Mouse (Mus musculus) MN1 (cell line): ENCODE results near the gene Nabp2.

Experiments
- DNase-seq: peaks from one replicate; pipeline ENCODE4 v3.0.0-alpha.2; 2016; ENCODE audit warnings: low spot score

Gene Nabp2

DNA sequence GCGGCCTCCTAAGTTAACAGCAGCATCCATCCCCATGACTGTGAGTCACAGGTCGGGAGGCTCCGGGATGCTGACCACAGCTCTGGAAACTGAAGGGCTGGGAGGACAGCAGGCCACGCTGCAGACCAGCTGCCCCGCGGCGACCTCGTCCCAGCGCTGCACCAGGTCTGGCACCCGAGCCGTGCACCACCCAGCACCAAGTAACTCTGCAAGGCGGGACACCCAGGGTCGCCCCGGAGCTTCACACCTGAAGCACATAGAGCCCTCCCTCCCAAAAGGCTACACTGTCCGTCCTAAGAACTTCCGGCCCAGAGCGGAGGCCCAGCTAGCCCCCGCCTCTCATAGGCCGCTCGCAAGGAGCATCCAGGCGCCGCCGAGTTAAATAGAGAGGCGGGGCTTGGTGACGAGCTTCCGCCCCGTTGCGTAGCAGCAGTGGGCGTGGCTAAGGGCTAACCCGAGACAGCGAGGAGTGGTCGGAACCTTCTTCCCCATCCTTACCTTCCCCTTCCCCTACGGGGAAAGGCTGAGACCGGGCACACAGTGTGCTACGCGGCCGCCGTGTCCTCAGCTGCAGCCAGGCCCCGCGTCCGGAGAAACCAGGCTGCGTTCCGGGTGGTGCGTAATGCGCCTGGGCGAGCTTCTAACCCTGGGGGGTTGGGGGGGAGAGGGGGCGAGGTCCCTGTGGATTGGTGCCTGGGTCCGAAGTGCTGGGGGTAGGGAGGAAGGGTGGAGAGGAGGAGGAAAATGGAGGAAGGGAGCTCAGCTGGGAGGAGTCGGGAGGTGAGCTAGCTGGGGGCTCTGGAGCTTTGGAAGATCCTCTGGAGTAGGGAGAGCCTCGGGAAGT is at the start of gene Nabp2, which contains the start of gene Rnf41:
Gene Nabp2, minus strand, starts transcription at position 282 of the 844 bp plus-strand sequence.
Gene Rnf41, plus strand, starts transcription at position 447 of the 844 bp plus-strand sequence.
- peak; percentile 100 for DNase-seq

DNA sequence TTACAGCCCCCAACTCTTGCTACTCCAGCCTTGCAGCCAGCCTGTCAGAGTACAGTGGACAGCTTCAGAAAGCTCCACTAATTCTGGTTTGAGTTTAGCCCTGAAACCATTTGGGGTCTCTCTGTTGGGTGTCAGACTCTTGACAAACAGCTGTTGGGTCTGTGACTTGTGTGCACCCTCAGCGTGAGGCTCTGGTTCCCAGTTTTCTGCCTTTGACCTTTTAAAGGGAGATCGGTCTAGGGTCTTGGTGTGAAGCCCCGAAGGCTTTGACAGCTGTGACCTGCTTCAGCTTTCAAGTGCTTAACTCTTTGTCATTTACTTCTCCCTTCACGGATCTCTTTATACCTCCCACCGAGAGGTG is 49.0 kb upstream of the Nabp2 start:
- no peak for DNase-seq

DNA sequence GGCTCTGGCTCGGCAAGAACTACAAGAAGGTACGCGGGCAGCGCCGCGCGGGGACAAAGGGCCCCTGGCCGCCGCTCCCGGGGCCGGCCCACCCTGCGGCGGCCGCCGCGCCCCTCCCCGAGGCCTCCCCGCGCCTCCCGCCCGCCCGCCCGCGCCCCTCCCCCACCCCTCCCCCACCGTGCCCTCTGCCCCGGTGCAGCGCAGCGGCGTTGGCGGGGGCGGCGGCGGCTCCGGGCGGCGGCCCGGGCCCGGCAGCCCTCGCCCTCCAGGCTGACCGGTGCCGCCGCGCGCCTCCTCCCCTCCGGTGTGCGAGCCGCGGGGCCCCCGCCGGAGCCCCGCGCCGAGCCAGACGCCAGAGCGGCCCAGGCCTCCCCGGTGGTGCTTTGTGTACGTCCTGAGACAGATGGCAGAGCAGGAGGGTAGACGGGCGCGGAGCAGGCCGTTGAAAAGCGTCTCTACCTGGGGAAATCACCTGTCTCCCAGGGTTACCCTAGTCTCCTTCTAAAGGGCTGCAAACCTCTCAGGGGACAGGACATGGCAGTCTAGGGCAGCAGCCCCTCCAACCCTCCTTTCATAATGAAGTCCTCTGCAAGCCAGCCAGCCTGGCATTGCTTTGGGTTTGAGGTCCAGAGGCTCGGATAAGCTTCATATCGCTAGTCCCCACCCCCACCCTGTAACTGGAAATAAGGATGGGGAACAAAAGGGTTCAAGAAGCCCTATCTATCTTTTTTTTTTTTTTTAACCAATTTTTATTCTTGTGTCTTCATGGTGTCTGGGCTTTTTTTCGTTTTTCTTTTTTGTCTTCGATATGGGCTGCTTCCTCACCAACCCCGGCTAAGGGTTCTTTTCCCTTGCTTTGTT is 48.3 kb upstream of the Nabp2 start:
- DNase-seq: peak; percentile 65

DNA sequence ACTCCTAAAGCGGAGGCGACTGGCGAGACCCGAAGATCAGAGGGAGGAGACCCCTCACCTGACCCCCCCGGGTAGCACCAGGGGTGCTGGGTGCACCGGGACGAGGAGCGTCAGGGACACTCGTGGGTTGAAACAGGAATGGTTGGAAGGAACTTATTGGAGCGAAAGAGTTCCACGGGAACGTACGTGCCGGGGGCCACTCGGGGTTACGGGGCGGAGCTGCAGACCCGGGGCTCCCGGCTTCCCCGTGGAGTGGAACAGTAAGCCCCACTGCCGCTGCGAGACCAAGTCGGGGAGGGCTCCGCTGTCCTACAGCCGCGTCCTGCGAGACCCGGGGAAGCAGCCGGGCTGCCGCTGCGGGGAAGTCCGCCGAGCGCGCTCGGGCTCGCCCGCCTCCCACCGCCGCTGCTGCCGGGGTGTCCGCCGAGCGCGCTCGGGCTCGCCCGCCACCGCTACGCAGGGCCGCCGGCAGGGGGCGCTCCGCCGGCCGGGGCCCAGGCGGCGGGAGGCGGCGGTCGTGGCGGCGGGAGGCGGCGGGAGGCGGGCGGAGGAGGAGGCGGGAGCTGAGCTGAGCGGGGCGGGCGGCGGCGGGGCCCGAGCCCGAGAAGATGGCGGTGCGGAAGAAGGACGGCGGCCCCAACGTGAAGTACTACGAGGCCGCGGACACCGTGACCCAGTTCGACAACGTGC is 47.6 kb upstream of the Nabp2 start, which contains the start of gene Smarcc2:
Gene Smarcc2, plus strand, starts transcription at position 530 of the 690 bp plus-strand sequence.
- peak; percentile 95 for DNase-seq

DNA sequence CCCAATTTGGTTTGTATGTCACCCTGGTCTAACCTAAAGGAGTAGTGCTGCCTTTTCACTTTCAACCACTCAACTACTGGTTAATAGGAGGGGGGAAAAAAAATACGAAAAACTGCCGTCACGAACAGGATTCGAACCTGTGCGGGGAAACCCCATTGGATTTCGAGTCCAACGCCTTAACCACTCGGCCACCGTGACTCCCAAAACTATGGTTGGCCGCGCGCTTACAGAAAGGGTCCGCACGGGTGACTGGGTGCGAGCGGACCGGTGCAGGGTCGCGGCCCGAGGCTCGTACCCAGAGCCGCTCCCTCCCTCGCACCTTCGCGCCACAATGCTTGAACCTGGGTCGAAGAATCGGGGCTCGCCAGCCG is 47.0 kb upstream of the Nabp2 start:
- peak; percentile 96 for DNase-seq

DNA sequence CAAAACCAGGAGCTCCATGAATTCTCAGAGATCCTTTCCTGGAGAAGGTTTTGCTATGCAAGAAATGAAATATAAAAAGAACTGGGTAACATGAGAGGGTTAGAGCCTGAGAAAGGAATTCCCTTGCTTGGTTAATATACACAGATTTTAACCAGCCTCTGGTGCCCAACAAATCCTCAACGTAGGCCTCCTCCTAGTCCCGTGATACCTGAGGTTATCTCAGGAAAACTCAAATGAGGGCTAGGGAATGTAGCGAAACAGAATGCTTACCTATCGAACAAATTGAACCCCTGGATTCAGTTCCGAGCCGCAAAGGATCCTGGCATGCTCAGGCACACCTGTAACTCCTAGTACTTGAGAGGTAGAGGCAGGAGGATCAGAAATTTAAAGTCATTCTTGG is 46.4 kb upstream of the Nabp2 start:
- no peak for DNase-seq

DNA sequence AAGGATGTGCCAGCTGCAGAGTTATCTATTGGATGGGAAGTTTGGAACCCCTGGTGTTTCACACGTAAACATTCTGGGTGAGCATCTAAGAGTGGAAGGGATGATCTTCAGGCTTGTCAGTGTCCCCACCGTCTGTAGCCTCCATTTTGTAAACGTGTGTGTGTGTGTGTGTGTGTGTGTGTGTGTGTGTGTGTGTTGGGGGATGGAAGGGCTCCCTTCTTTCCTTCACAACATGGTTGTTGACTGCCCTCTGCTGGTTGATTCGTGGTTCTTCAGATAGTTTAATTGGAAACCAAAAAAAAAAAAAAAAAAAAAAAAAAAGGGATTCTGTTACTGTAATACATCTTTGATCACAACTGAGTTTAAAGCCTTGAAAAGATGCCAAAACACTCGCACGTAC is 44.0 kb upstream of the Nabp2 start:
- DNase-seq: peak; percentile 96

DNA sequence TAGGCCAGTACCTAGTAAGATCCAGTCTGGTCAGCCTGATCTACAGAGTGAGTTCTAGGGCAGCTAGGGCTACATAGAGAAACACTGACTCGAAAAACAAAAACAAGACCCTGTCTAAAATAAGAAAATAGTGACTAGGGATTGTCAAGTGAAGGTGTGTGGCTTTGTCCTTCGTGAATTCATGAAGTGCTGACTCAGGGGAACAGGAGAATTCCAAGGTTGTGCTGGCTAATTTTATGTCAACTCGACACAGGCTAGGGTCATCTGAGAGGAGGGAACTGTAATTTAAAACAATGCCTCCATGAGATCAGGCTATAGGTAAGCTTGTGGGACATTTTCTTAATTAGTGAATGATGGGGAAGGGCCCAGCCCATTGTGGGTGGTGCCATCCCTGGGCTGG is 43.2 kb upstream of the Nabp2 start:
- no peak for DNase-seq

DNA sequence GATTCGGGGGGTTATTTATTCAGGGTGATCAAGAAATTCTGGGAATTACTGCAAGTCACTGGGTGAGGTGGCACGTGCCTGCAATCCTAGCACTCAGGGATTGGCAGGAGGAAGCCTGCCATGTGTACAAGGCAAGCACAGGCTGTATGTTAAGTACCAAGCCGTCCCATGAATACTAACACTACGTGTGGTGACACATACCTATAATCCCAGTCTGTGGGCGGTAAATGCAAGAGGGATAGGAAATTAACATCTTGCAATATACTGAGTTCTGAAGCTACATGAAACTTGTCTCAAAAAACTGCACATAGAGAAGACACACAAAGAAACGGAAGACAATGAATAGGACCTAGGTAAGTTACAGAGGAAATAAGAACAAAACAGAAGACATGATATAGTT is 39.7 kb upstream of the Nabp2 start:
- DNase-seq: no peak

DNA sequence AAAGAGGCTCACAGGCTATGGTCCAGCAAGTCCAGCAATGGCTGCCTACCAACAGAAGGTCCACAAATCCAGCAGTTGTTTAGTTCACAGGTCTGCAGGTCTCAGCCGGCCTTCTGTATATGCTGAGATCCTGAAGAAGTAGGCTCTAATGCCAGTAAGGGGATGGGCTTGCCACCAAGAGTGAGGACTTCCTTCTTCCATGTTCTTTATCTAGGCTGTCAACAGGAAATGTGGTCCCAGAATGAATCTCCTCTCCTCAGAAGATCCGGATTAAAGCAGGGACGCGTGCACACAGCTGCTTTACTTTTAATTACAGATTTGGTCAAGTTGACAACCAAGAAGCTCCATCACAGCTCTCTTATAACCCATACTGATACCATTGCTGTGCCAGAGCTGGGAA is 34.1 kb upstream of the Nabp2 start:
- DNase-seq: no peak

DNA sequence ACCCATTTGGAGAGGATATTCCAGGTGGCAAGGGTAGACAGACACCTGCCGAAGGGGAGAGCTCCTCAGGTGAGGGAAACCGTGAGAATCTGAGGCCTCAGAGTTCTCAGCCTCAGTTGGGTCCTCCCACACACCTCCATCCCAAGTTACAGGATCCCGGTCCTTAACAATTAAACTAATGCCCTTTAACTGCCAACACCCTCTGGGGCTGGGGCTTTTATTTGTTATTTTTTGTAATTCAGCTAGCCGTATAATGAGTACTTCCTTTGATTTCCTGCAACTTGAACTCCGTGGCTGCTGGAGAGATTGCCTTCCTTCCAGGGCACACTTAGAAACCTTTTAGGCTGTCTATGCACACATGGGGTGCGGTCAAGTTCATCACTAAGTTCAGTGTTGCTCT is 33.1 kb upstream of the Nabp2 start:
- DNase-seq: no peak

DNA sequence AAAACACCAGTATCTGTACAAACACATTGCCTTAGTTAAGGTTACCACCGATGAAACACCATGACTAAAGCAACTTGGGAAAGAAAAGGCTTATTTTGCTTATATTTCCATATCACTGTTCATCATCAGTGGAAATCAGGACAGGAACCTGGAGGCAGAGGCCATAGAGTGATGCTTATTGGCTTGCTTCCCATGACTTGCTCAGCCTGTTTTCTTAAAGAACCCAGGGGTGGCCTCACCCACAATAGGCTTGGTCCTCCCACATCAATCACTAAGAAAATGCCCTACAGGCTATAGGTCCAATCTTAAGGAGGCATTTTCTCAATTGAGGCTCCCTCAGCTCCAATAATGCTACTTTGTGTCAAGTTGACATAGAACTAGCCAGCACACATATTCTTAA is 31.4 kb upstream of the Nabp2 start:
- no peak for DNase-seq

DNA sequence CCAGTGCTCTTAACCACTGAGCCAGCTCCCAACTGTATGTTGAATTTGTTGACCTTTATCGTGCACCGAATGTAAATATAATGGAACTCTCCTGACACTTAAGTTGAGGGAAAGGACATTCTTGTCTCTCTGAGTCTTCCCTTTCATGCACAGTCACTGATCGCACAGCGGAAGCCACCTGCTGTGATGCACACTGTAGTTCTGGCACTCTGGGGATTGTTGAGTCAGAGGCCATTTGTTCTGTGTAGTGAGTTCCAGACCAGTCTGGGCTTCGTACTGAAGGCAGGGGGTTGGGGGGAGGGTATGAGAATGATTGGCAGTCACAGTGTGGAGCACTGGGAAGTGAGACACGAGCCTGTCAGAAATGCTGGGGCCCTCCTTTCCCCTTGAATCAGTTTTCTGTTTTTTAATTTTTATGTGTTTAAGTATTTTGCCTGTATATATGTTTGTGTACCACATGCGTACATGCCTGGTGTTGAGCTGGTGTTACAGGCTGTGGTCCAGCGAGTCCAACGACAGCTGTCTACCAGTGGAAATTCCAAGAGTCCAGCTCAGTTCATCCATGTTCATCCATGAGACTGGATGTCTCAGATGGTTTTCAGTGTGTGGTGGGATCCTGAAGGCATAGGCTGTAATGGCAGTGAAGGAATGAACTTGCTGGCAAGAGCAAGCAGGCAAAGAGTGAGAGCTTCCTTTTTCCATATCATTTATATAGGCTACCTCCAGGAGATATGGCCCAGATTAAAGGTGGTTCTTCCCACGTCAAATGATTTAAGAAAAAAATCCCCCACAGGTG is 30.2 kb upstream of the Nabp2 start:
- peak; percentile 76 for DNase-seq

DNA sequence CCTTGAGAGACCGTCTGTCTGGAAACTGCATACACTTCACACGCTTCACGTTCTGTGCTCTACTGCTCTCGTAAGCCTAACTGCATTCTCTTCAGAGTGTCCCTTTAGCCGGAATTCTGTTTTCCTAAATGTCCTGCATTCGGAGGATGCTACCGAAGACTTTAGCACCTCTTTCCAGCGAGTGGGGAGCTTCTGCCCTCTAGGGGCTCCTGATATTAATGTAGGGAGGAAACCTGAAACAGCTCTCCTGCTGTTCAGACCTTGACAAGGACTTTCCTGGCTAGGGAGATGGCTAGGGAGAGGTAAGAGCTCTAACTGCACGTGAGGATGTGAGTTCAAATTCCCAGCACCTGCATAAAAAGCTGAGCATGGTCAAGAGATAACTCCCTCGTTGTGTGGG is 29.1 kb upstream of the Nabp2 start:
- peak; percentile 86 for DNase-seq

DNA sequence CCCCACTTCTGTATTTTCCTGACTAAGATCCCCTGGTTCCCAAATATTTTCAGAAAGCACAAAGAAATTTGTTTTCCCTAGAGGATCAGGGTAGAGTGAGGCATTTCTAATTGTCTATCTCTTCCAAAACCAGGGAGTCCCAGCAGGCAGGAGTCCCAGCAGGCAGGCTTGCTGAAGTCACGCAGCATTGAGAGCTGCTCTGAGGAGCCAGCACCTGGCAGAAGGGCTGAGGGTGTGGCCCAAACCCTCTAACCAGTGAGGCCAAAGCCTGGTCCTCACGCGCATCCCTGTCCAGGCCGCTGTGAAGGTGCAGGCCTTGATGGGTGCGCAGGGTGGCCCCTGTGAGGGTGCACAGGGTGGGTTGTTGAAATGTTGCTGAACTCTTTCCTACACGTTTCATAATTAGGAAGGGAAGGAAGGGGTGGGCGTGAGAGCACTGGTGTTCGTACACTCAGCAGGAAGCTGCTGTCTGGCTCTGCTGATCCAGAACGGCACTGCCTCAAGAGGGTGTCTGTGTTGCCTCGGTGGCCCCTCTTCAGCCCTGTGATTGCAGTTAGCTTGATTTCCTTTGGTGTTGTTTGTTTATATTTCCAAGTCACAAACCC is 27.5 kb upstream of the Nabp2 start:
- DNase-seq: peak; percentile 56

DNA sequence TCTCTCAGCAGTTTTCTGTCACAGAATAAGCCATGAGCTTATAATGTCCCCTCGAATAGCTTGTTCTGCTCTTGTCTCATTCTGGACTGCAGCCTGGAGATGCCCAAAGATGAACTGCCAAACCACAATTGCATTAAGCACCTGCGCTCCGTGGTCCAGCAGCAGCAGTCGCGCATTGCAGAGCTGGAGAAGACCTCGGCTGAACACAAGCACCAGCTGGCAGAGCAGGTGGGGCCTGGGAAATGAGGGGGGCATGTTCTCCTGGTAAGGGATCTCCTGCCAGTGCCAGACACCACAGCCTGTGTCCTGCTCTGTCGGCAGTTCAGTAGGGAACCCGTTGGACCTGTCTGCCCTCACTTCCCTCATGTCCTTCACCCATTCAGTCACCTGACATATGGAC is 25.1 kb upstream of the Nabp2 start:
- peak; percentile 94 for DNase-seq

DNA sequence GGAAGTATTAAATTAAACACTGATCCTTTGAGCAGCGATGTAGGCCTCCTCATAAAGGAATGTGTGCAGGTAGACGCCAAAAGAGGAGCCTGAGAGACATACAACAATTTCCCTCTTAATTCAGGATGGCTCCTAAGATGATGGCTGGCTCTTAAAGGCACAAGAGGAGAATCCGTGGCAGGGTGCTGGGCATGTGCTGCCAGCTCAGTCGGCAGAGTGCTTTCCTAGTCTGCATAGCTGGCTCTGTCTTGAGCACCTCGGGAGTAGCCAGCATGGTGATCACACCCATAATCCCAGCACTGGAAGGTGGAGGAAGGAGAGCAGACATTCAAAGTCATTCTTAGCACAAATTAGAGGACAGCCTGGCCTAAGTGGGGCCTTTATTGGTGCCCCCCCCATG is 24.6 kb upstream of the Nabp2 start:
- peak; percentile 68 for DNase-seq

DNA sequence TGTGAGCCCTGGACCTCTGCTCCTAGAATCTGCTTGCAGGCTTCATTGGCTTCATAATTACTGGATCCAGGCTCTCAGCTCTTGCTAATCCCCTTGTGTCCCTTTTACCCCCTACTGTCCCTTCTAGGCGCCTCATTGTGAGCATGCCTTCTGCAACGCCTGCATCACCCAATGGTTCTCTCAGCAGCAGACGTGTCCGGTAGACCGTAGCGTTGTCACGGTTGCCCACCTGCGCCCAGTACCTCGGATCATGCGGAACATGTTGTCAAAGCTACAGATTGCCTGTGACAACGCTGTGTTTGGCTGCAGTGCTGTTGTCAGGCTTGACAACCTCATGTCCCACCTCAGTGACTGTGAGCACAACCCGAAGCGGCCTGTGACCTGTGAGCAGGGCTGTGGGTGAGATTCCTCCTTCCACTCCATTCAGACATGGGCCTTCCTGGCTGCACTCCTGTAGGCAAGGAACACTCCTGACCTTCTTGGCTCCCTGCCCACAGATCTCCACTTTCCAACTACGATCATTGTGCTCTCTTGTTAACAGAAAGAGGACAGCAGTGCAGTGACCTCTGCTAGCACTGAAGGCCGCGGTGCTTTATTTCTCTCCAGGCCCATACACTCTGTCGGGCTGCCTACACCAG is 24.0 kb upstream of the Nabp2 start:
- DNase-seq: peak; percentile 84

DNA sequence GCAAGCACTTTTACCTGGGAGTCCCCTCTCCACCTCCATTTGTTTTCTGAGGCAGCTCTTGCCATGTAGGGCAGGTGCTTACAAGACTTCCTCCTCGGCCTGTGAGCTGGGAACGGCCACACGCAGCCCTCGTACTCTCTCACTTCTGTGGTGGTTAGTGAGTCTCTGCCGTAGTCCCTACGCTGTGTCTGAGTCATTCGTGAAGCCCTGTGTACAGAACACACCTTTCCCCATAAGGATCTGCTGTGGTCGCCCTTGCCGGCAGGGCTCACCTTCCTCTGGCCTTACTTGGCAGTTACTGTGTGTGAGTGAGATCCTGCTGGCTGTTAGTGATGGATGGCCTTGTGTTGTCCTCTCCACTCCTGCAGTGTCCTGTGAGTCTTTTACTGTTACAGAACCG is 23.4 kb upstream of the Nabp2 start:
- no peak for DNase-seq

DNA sequence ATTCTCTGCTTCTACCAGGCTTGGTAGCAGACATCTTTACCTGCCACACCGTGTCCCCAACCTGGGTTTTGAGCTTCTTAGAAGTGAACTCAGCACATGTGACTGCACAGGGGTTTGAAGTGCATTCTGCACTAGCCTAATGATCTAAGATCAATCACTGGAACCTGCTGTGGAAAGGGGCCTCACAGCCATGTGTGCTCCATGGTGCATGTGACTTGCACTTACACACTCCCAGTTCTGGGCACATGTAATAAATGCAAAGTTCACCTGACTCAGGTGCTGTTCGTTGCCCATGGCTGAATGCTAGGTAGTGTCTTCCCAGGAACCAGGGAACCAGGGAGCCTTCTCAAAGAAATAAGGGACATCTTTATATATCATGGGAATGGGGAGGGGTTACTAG is 22.1 kb upstream of the Nabp2 start:
- no peak for DNase-seq

DNA sequence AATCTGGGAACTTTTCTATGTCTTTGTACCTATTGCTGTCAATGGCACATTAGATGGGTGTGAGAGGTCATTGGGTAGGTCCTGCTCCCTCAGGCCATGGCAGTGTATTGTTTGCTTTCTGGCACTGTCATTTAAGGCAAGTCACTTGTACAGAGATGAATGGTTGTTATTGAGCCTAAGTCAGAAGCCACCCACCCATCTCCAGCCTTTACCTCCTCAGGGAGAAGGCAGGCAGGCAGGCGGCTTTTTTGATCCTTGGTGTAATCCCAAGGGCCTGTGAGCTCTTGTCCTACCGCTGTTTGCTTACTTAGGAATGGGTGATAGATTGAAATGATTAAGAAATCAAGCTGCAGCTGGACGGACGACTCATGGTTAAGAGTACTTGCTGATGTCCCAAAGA is 18.2 kb upstream of the Nabp2 start:
- DNase-seq: no peak
